Mouse (Mus musculus) bone marrow macrophage, adult 2 months (primary cell): ENCODE data around the gene March1.

Source experiments
- CTCF ChIP-seq: IDR thresholded peaks from 2 replicates; pipeline ENCODE4 v1.5.1; 2012; ENCODE audit warnings: low read depth, mild to moderate bottlenecking, low read length, moderate library complexity
- POLR2A ChIP-seq: IDR thresholded peaks from 2 replicates; pipeline ENCODE4 v1.6.1; 2012; ENCODE audit warnings: mild to moderate bottlenecking, low read depth, low read length, borderline replicate concordance

GRCm38 (mm10) chr8:66332206-66332605 lies 714.5 kb downstream of the March1 start:
- TF ChIP-seq CTCF (no peak), POLR2A (no peak)
